Mouse (Mus musculus) thymus, adult 18-20 months (tissue): Measurements from ENCODE around the gene Lrsam1.
A peak's percentile ranks its signal among the peaks of the same experiment; 100 is the strongest.

Experiments
- DNase-seq, 2 experiments: peaks; one replicate each; pipeline ENCODE4 v3.0.0; 2022; ENCODE audit warnings: mixed read lengths in 2 of 2

Lrsam1 gene

GRCm38 (mm10) chr2:32966689-32967631 lies 5.5 kb upstream of the Lrsam1 start:
- peak; percentile 52 to 68 for DNase-seq

GRCm38 (mm10) chr2:32966184-32966688 lies 4.8 kb upstream of the Lrsam1 start:
- no peak for DNase-seq

- DNase-seq = no peak
These were observed 4.2 kb upstream of the Lrsam1 start for GRCm38 (mm10) chr2:32965511-32966183.

GRCm38 (mm10) chr2:32964659-32965457 lies 3.4 kb upstream of the Lrsam1 start:
- DNase-seq = no peak

- DNase-seq = no peak
These were observed 2.6 kb upstream of the Lrsam1 start for GRCm38 (mm10) chr2:32963981-32964380.

- no peak for DNase-seq
These were observed 2.1 kb upstream of the Lrsam1 start for GRCm38 (mm10) chr2:32963544-32963943.

GRCm38 (mm10) chr2:32962875-32963220 lies 1.4 kb upstream of the Lrsam1 start:
- DNase-seq = peak; percentile 61 to 78

- no peak for DNase-seq
These were observed 854 bp upstream of the Lrsam1 start for GRCm38 (mm10) chr2:32962062-32962874.

GRCm38 (mm10) chr2:32960273-32960672 lies 1.1 kb downstream of the Lrsam1 start:
- DNase-seq = no peak

GRCm38 (mm10) chr2:32957344-32957743 lies 4.1 kb downstream of the Lrsam1 start:
- DNase-seq = no peak

- DNase-seq = no peak
These were observed 6.8 kb downstream of the Lrsam1 start for GRCm38 (mm10) chr2:32954581-32954980.

- no peak for DNase-seq
These were observed 14.0 kb downstream of the Lrsam1 start for GRCm38 (mm10) chr2:32947454-32947853.

- DNase-seq = no peak
These were observed 20.9 kb downstream of the Lrsam1 start for GRCm38 (mm10) chr2:32940483-32940882.

GRCm38 (mm10) chr2:32939418-32939817 lies 22.0 kb downstream of the Lrsam1 start:
- no peak for DNase-seq

GRCm38 (mm10) chr2:32938741-32939140 lies 22.7 kb downstream of the Lrsam1 start:
- no peak for DNase-seq

GRCm38 (mm10) chr2:32931730-32932129 lies 29.7 kb downstream of the Lrsam1 start:
- DNase-seq = peak; percentile 69 to 78

- DNase-seq = no peak
These were observed 32.2 kb downstream of the Lrsam1 start for GRCm38 (mm10) chr2:32928947-32929829.

GRCm38 (mm10) chr2:32928235-32928946 lies 33.0 kb downstream of the Lrsam1 start:
- peak; percentile 44 to 55 for DNase-seq

GRCm38 (mm10) chr2:32927624-32928234 lies 33.7 kb downstream of the Lrsam1 start:
- DNase-seq = no peak
